Mouse (Mus musculus) kidney, adult 2 months (tissue): ENCODE measurements around the gene Dkc1. TPM values are rescaled to one million over a fixed set of nuclear protein-coding genes. Genes with fewer than 3 reads are reported as not detected.

Source experiments
- DNase-seq: peaks from one replicate; pipeline ENCODE4 v3.0.0; 2021
- H3K27ac ChIP-seq: fragments of 200-500 bp; 2 replicates; pipeline ENCODE4 v1.5.1; 2012; ENCODE audit warnings: low read depth, low read length, control low read depth, inconsistent platforms; ENCODE audit not compliant: insufficient read depth
- H3K27me3 ChIP-seq: fragments of 200-500 bp; replicated peaks from 2 replicates; pipeline ENCODE4 v1.6.1; 2012; ENCODE audit warnings: mild to moderate bottlenecking, moderate library complexity, low read length, inconsistent platforms; ENCODE audit not compliant: control insufficient read depth, insufficient read depth
- H3K36me3 ChIP-seq: fragments of 200-500 bp; 2 replicates; pipeline ENCODE4 v1.6.1; 2012; ENCODE audit warnings: mild to moderate bottlenecking, moderate library complexity, low read length, inconsistent platforms; ENCODE audit not compliant: control insufficient read depth, insufficient read depth
- H3K4me1 ChIP-seq: fragments of 200-500 bp; 2 replicates; pipeline ENCODE4 v1.6.1; 2011; ENCODE audit warnings: low read length; ENCODE audit not compliant: control insufficient read depth, insufficient read depth
- H3K4me3 ChIP-seq: fragments of 200-500 bp; 2 replicates; pipeline ENCODE4 v1.5.1; 2011; ENCODE audit warnings: mild to moderate bottlenecking, low read depth, low read length, control low read depth; ENCODE audit not compliant: insufficient read depth
- CTCF ChIP-seq: fragments of 200-500 bp; conservative IDR thresholded peaks from 2 replicates; pipeline ENCODE4 v1.5.1; 2011; ENCODE audit warnings: low read depth, mild to moderate bottlenecking, control low read depth, low read length, moderate library complexity, mixed read lengths; ENCODE audit not compliant: insufficient read depth, insufficient read length
- POLR2A ChIP-seq: fragments of 200-500 bp; IDR thresholded peaks from one replicate; pipeline ENCODE4 v1.6.1; 2011; ENCODE audit warnings: low read depth, low read length, control low read depth
- WGBS: fragments of 180-500 bp; shearing (Covaris S2); methylation state at CpG from one replicate; pipeline ENCODE4 v1.1.7; 2018; 5-methylcytosine and 5-hydroxymethylcytosine counted together
- polyA plus RNA-seq: library from polyadenylated mRNA; depleted of rRNA; stranded (reverse); fragments of >200 nt; gene quantifications from 2 replicates; pipeline ENCODE4 v1.2.3, GENCODE M21; 2012; rRNA removed

The Dkc1 gene
- 8.2 and 10.8 TPM in 2 replicates for polyA plus RNA-seq

DNA sequence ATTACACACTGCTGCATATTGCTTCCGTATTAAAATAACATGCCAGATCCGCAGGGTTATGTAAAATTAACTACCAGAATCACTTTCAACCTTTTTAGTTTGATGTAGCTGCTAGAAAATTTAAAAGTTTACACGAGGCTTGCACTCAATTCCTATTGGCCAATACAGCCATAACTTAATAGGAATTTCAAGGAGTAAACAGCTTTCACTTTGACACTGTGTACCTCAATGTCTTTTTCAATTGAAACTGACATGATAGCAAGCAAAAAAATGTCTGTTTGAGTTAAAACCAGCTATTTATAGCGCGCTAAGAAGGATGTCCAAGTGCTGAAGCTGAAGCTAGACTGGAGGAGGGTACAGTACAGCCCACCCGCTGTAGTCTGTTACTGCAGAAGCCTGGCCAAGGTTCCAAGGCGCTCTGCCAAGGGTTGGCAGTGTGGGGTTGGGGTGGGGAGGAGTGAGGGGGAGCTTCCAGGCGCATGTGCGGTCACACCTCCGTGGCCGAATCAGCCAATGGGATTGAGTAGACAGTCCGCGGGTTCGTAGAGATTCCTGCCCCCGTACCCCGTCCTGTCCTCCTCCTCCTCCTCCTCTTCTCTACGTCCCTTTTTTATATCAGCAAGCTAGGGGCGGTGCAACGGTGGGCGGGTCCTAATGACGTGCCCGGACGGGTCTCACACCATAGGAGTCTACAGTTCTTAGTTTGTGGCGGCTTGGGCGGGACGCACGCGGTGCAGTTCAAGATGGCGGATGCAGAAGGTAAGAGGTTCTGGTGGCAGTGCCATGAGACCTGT, at the start of gene Dkc1:
Gene Dkc1, plus strand, starts transcription at position 486 of the 794 bp plus-strand sequence.
- 2% methylated on average over 29 of the region's 29 CpGs for WGBS
- peak; percentile 96 for DNase-seq
- Histone ChIP-seq H3K27me3 (no peaks in the 10 kb centered on the region), H3K27ac (peak within 1 kb of the TSS; percentile 88; the same call in 1 of the 2 replicates), H3K36me3 (no peaks in the 10 kb centered on the region; the same call in 1 of the 2 replicates), H3K4me1 (no peaks in the 10 kb centered on the region), H3K4me3 (peak within 1 kb of the TSS; percentile 93)
- TF ChIP-seq POLR2A (peak; percentile 18), CTCF (no peak)

DNA sequence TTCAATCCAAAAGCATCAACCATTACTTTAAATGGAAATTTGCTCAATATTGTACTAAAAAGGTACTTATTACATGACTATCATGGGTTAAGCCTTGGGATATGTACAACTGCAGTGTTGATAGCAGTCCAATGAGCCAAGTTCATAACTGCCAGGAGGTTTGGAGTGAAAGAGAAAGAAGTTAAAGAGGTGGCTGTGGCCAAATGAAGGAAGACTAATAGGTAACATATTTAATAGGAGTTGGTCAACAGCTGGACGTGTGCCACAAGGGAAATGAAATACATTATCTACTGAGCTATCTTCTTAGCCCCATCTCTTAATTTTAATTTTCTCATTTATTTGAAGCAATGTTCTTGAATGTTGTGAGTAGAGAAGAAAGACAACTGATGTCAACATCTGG, 49.7 kb upstream of the Dkc1 start:
- WGBS = 33% methylated on average over 1 of the region's 1 CpGs
- DNase-seq = peak; percentile 62
- TF ChIP-seq POLR2A (no peak), CTCF (no peak)
- Histone ChIP-seq H3K36me3 (no peaks in the 10 kb centered on the region), H3K27me3 (no peaks in the 10 kb centered on the region), H3K4me3 (no peak overlapping the region), H3K4me1 (peaks cover 3% of the 10 kb centered on the region; the same call in 1 of the 2 replicates), H3K27ac (no peak overlapping the region)

- H3K4me1 ChIP-seq = peaks cover 3% of the 10 kb centered on the region; the same call in 1 of the 2 replicates
- TF ChIP-seq CTCF (no peak), POLR2A (no peak)
- H3K4me3 ChIP-seq = no peak overlapping the region
- peak; percentile 76 for DNase-seq
- WGBS = 8% methylated on average over 3 of the region's 3 CpGs
- H3K36me3 ChIP-seq = no peaks in the 10 kb centered on the region
- H3K27ac ChIP-seq = peak overlapping the region; percentile 9
- no peaks in the 10 kb centered on the region for H3K27me3 ChIP-seq
These were observed 48.6 kb upstream of the Dkc1 start for GRCm38 (mm10) chrX:75046921-75047635.

- Histone ChIP-seq H3K36me3 (no peaks in the 10 kb centered on the region), H3K4me1 (no peaks in the 10 kb centered on the region), H3K27me3 (no peaks in the 10 kb centered on the region), H3K27ac (no peak overlapping the region), H3K4me3 (no peak overlapping the region)
- TF ChIP-seq POLR2A = no peak
- TF ChIP-seq CTCF = no peak
- 85% methylated on average over 2 of the region's 2 CpGs for WGBS
- DNase-seq = no peak
These were observed 39.4 kb upstream of the Dkc1 start for GRCm38 (mm10) chrX:75056120-75056775.

- Histone ChIP-seq H3K36me3 (no peaks in the 10 kb centered on the region), H3K4me3 (no peak overlapping the region), H3K27me3 (no peaks in the 10 kb centered on the region), H3K27ac (no peak overlapping the region), H3K4me1 (no peaks in the 10 kb centered on the region)
- DNase-seq = no peak
- 79% methylated on average over 2 of the region's 2 CpGs for WGBS
- TF ChIP-seq POLR2A = no peak
- TF ChIP-seq CTCF = 0 out of 2 replicates have a peak, but pooled peaks have one; percentile 18
These were observed 13.3 kb upstream of the Dkc1 start for GRCm38 (mm10) chrX:75082351-75082750.

- WGBS = 6% methylated on average over 26 of the region's 26 CpGs
- TF ChIP-seq POLR2A = no peak
- no peak for TF ChIP-seq CTCF
- DNase-seq = no peak
- H3K36me3 ChIP-seq = no peaks in the 10 kb centered on the region
- no peaks in the 10 kb centered on the region for H3K4me1 ChIP-seq
- H3K27ac ChIP-seq = no peak overlapping the region
- H3K4me3 ChIP-seq = peak overlapping the region; percentile 89
- H3K27me3 ChIP-seq = no peaks in the 10 kb centered on the region
These were observed 11.5 kb upstream of the Dkc1 start for GRCm38 (mm10) chrX:75083982-75084773.
